Mouse (Mus musculus): ENCODE measurements around the gene Vmn1r129.
"Not testable (repeated sequence)": the region's sequence is repeated elsewhere in the genome, so short reads cannot be mapped to it uniquely, and the experiment has no call there.

Gene Vmn1r129

DNA sequence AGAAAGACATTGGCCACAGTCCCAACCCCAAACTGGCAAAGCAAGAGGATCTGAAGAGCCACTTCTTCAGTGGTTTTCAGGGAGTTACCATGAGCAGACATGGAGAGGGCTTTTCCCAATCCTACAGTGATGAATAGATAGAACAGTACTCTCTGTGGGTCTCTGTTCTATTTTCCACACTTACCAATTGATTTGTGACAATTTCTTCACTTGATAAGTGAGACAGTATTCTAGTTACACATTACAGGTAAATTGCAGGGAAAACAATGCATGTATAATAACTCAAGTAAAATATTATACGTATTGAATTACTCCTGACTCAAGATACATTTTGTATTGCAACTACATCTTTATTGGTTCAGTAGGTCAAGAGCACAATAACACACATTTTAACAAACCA lies at the start of gene Vmn1r129:
Gene Vmn1r129 (minus strand): TSS at position 101 of the 400 bp plus-strand sequence.
- not testable (repeated sequence) for DNase-seq (ENCODE audit: low read depth, low spot score)

DNA sequence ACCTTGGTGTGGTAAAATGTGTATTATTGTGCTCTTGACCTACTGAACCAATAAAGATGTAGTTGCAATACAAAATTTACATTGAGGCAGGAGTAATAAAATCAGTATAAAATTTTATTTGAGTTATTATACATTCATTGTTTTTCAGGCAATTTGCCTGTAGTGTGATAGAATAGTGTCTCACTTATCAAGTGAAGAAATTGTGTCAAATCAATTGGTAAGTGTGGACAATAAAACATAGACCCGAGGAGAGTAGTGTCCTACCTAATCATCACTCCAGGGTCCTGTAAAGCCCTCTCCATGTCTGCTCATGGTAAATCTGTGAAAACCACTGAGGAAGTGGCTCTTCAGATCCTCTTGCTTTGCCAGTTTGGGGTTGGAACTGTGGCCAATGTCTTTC lies 12.0 kb downstream of the Vmn1r129 start, which contains the start of gene Vmn1r128:
Gene Vmn1r128 (plus strand): TSS at position 301 of the 400 bp plus-strand sequence.
- not testable (repeated sequence) for DNase-seq (ENCODE audit: low read depth, low spot score)

DNA sequence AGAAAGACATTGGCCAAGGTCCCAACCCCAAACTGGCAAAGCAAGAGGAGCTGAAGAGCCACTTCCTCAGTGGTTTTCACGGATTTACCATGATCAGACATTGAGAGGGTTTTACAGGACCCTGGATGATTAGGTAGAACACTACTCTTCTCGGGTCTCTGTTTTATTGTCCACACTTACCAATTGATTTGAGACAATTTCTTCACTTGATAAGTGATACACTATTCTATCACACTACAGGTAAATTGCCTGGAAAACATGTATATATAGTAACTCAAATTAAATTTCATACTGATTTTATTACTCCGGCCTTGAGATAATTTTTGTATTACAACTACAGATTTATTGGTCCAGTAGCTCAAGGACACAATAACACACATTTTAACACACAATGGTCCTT lies 41.3 kb downstream of the Vmn1r129 start, which contains the start of gene Vmn1r127:
Gene Vmn1r127 (minus strand): TSS at position 101 of the 400 bp plus-strand sequence.
- DNase-seq (ENCODE audit: low read depth, low spot score) = not testable (repeated sequence)

All from retina, postnatal 7 days (tissue).